In the genomic region with DNA sequence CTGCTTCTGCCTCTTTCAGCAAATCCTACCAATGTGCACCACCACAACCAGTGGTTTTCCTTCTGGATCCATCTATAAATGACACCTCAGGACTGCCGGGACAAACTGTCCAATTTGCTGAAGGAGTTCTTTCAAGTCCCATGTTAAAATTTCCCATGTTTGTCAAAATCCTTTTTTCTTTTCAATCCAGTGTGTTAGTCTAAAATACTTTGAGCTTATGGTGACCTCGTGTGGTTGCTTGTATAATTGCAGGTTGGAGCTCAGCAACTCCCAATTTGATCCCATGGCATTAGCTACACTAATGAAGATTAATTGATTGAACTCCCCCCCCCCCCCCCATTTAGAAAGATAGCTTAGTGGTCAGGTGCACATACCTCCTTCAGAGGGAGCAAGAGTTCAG, we compare ENCODE assay signal across 9 mouse cellular contexts. TPM values are rescaled to one million over a fixed set of nuclear protein-coding genes. Genes with fewer than 3 reads are reported as not detected.
DNase-seq lines count a peak whose midpoint lies in the region; ATAC-seq and TF ChIP-seq lines count a peak whose summit lies in the region.
"Had no signal": no experiment of that assay in that cellular context is flagged by ENCODE, and none has a peak within 500 bp of the region (broad histone marks: within the 10 kb centered on the region; RNA-seq: fewer than 3 reads in every experiment).

No protein-coding gene starts in this region.

- no peaks in the 10 kb centered on the region for H3K9me3 ChIP-seq in heart, postnatal 0 days (replicated peaks; ENCODE audit: control insufficient read depth, low read length)
- H3K9me3 ChIP-seq: embryonic facial prominence, embryonic 12.5 days had no signal

- H3K27me3 ChIP-seq in heart, postnatal 0 days (ENCODE audit: control insufficient read depth, insufficient read depth, low read length), result no peaks in the 10 kb centered on the region
- H3K27me3 ChIP-seq: embryonic facial prominence, embryonic 12.5 days had no signal

- no peak overlapping the region for H3K4me3 ChIP-seq in heart, postnatal 0 days (ENCODE audit: low read depth, low read length)
- H3K4me3 ChIP-seq: embryonic facial prominence, embryonic 12.5 days had no signal

- no peak overlapping the region for H3K27ac ChIP-seq in heart, postnatal 0 days (ENCODE audit: low read depth)
- H3K27ac ChIP-seq: embryonic facial prominence, embryonic 12.5 days had no signal

- no peaks in the 10 kb centered on the region for H3K4me1 ChIP-seq in heart, postnatal 0 days (ENCODE audit: control insufficient read depth, insufficient read depth)
- H3K4me1 ChIP-seq: embryonic facial prominence, embryonic 12.5 days had no signal

- DNase-seq in heart, postnatal 0 days (ENCODE audit: low spot score), result peak; percentile 47
- no peak for DNase-seq in heart, postnatal 25 days (ENCODE audit: low spot score)
- DNase-seq in urinary bladder, postnatal 14 days (ENCODE audit: low spot score), result peak; percentile 58
- no peak for DNase-seq in urinary bladder, postnatal 4 days (ENCODE audit: low spot score in 2 of 2)
- DNase-seq in cerebellum, adult 9-11 months, result peak; percentile 31
- DNase-seq in kidney, postnatal 14 days, result peak; percentile 64
- peak; percentile 74 for DNase-seq in mesoderm, embryonic 11.5 days (ENCODE audit: low read depth, low spot score)
- DNase-seq in spleen, adult 12 weeks (ENCODE audit: low spot score), result no peak

- WGBS in heart, postnatal 0 days, result 6% methylated on average over 2 of the region's 2 CpGs

- no peak for ATAC-seq in heart, postnatal 0 days (ENCODE audit: insufficient read depth, low read depth)

- no peak overlapping the region for H3K9ac ChIP-seq in heart, postnatal 0 days (replicated peaks; ENCODE audit: low read depth, low read length)
- H3K9ac ChIP-seq: embryonic facial prominence, embryonic 12.5 days had no signal

- no peak overlapping the region for H3K4me2 ChIP-seq in heart, postnatal 0 days (ENCODE audit: low read depth, low read length)
- H3K4me2 ChIP-seq: embryonic facial prominence, embryonic 12.5 days had no signal

- intact Hi-C loops in heart, postnatal 25 days (cut with DNase I), result loop anchor here (1.0 to 5.0 kb wide), 2 partner anchors 176 to 246 kb away; no protein-coding TSS in a partner anchor

- peaks cover 34% of the 10 kb centered on the region for H3K36me3 ChIP-seq in heart, postnatal 0 days (replicated peaks; ENCODE audit: control insufficient read depth, insufficient read depth, low read length)

- peak; percentile 71 for TF ChIP-seq CTCF in heart, postnatal 0 days (IDR thresholded peaks at IDR 0.05; ENCODE audit: low read depth)

- no peak for TF ChIP-seq EP300 in heart, postnatal 0 days (IDR thresholded peaks at IDR 0.05; ENCODE audit: low read depth)

RNA-seq across cellular contexts. Expression of a gene that starts 10.9 kb away (rescaled TPM):
- 4.1 and 8.3 TPM in 2 replicates for total RNA-seq in heart, postnatal 0 days (2014; rRNA removed; ENCODE audit: low replicate concordance)
- polyA plus RNA-seq in heart, postnatal 0 days (2015; fragmentation: Nextera tagmentation; extraction: Ambion mirVana), result 6.4 and 6.5 TPM in 2 replicates
- total RNA-seq in heart, postnatal 25 days (2021), result 1 to 10 TPM; 4.8 to 5.0 TPM

RNA-seq across cellular contexts. Expression of a gene that starts 32.2 kb away (rescaled TPM):
- 47.1 and 87.2 TPM in 2 replicates for total RNA-seq in heart, postnatal 0 days (2014; rRNA removed; ENCODE audit: low replicate concordance)
- polyA plus RNA-seq in heart, postnatal 0 days (2015; fragmentation: Nextera tagmentation; extraction: Ambion mirVana), result 57.9 and 60.4 TPM in 2 replicates
- 10 to 100 TPM; 35.4 to 37.0 TPM for total RNA-seq in heart, postnatal 25 days (2021)

RNA-seq across cellular contexts. Expression of a gene that starts 33.4 kb away (rescaled TPM):
- 11.8 and 15.1 TPM in 2 replicates for total RNA-seq in heart, postnatal 0 days (2014; rRNA removed; ENCODE audit: low replicate concordance)
- 7.6 and 8.9 TPM in 2 replicates for polyA plus RNA-seq in heart, postnatal 0 days (2015; fragmentation: Nextera tagmentation; extraction: Ambion mirVana)
- 10 to 100 TPM; 11.9 to 13.0 TPM for total RNA-seq in heart, postnatal 25 days (2021)

RNA-seq across cellular contexts. Expression of a gene that starts 43.3 kb away (rescaled TPM):
- total RNA-seq in heart, postnatal 0 days (2014; rRNA removed; ENCODE audit: low replicate concordance), result 20.6 and 21.4 TPM in 2 replicates
- polyA plus RNA-seq in heart, postnatal 0 days (2015; fragmentation: Nextera tagmentation; extraction: Ambion mirVana), result 8.7 and 10.1 TPM in 2 replicates
- total RNA-seq in heart, postnatal 25 days (2021), result 10 to 100 TPM; 14.4 to 18.2 TPM

RNA-seq across cellular contexts. Expression of a gene that starts 58.2 kb away (rescaled TPM):
- total RNA-seq in heart, postnatal 0 days (2014; rRNA removed; ENCODE audit: low replicate concordance), result 0.11 and 0.15 TPM in 2 replicates
- 0.18 and 0.25 TPM in 2 replicates for polyA plus RNA-seq in heart, postnatal 0 days (2015; fragmentation: Nextera tagmentation; extraction: Ambion mirVana)
- total RNA-seq in heart, postnatal 25 days (2021), result under 1 TPM; 0.44 to 0.59 TPM

Comparison
In these comparisons a context has a peak if more than half of its experiments do, and no peak if none do; other contexts are left out.
1. DNase-seq: peak in heart, postnatal 0 days (single experiment), urinary bladder, postnatal 14 days (single experiment), cerebellum, adult 9-11 months (single experiment), kidney, postnatal 14 days (single experiment) and mesoderm, embryonic 11.5 days (single experiment); none in heart, postnatal 25 days (single experiment), urinary bladder, postnatal 4 days (0 of 2) and spleen, adult 12 weeks (single experiment).